Mouse (Mus musculus): Measurements from ENCODE around the gene Lhx3.

Gene Lhx3

GRCm38 (mm10) chr2:26201926-26202848, 5.9 kb downstream of the Lhx3 start:
- DNase-seq (ENCODE audit: low spot score in 2 of 2), result no peak

GRCm38 (mm10) chr2:26198488-26198887, 9.6 kb downstream of the Lhx3 start:
- no peak for DNase-seq (ENCODE audit: low spot score in 2 of 2)

DNA sequence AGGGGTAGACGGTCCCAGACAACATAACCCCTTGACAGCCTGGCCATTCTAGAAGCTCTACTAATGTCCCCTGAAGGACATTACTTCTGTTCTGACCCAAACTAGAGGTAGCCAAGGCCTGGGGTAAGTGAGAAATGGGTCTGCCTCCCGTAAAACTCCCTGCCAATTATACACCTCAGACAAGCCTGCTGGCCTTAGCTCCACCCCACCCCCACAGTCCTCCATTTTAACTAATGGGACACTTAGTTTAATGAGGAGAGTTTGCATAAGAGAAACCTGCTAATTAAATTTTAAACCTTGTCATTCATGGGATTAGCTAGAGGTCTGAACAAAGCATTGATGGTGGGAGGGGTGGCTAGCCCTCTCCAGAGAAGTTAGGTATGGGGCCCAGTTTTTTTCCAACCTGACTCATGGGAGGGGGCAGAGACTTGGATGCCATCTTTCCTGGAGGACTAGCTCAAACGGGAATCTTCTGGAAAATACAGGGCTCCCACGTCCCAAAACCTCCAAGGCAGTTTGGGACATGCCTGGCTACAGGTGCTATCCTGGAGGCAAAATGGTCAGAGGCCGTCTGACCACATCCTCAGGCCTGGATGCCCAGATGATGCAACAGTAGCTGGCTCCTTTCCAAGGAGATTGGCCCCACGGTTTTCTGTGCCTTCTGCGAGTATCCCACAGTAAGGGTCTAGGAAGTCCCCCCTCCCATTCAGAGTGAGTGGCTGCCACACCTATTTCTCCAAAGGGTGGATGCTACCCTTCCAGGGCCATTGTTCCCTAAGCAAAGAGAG, 13.3 kb downstream of the Lhx3 start:
- no peak for DNase-seq (ENCODE audit: low spot score in 2 of 2)

DNA sequence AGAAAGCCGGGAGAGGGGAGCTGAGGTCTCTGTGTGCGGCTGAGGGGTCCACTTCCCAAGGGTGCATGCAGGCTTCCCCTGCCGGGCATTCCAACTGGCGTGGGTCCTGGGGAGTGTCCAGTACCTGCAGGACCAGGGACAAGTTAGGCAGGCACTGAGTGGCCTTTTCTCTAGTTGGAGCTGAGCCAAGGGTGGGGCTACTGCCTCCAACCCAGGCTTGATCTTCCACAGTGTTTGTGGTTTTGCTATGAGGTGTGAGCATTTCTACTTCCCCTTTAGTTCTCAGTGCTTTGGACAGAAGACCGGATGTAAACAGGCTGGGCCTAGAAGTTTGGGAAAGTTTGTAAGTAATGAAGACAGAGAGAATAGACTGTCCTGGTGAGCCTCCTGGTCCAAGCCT, 19.6 kb downstream of the Lhx3 start:
- no peak for DNase-seq (ENCODE audit: low spot score in 2 of 2)

DNA sequence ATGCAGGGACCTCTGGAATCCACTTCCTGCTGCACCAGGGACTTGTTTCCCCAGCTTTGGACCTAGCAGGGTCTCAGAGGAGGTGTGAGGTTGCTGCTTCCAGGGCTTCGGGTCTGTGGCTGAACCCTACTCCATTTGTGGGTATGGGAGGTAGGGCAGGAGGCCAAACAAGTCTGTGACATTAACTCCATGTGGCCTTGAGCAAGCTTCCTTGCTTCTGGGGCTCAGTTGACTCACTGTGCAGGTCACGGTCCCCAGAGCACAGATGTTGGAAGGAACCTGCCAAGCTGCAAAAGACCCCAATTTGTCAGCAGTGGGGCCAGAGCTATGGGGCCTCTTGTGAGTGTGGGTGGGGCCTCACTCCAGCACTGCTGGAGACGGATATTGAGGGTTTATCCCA, 23.7 kb downstream of the Lhx3 start:
- no peak for DNase-seq (ENCODE audit: low spot score in 2 of 2)

DNA sequence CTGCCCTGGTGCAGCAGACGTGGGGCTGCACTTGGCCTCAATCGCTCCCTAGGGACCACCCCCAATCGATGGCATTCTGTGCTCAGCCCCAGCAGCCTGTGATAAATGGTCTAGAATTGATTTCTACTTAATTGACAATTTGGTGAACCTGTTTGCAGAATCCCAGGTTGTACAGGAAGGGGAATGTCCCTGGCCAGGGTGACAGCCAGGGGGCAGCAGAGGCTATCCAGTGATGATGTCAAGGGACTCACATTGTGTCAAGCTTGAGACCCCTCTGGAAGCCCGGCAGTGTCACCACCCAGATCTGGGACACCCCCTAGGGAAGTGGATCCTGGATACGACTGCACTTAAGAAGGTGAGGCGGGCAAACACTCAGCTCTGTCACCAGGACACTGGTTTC, 25.4 kb downstream of the Lhx3 start:
- no peak for DNase-seq (ENCODE audit: low spot score in 2 of 2)

DNA sequence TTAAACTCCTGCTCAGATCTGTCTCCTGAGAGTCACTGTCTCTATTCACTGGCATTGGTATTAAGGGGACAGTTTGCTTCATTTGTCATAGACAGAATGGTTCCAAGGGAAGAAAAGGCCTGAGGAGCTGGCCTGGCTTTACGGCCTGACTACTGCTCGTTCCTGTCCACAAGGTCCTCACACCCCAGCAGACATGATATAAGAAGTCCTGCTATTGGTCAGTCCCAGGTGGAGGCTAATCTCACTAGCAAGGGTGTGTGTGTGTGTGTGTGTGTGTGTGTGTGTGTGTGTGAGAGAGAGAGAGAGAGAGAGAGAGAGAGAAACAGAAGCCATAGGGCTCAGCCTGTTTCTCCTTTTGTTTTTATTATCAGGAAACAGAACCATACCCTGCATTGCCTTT, 30.9 kb downstream of the Lhx3 start:
- DNase-seq (ENCODE audit: low spot score in 2 of 2), result no peak

- no peak for DNase-seq (ENCODE audit: low spot score in 2 of 2)
Measured at GRCm38 (mm10) chr2:26176731-26177130, 31.4 kb downstream of the Lhx3 start.

DNA sequence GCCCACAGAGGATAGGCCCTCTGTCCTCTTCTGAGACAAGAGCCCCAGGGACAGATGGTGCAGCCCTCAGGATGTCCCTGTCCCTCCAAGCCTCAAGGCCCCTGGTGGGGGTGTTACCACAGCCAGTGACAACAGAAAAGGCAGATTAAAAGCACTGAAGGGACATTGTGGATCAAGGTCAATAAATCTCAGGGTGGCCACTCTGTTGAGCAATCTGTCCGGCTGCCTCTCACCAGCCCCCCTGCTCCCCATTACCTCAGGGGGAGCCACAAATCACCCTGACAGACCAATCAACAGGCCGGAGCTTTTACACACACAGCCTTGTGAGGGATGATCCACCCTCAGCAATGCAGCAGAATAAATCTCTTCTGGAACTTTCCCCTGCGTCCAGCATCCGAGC, 32.9 kb downstream of the Lhx3 start:
- DNase-seq (ENCODE audit: low spot score in 2 of 2), result no peak

DNA sequence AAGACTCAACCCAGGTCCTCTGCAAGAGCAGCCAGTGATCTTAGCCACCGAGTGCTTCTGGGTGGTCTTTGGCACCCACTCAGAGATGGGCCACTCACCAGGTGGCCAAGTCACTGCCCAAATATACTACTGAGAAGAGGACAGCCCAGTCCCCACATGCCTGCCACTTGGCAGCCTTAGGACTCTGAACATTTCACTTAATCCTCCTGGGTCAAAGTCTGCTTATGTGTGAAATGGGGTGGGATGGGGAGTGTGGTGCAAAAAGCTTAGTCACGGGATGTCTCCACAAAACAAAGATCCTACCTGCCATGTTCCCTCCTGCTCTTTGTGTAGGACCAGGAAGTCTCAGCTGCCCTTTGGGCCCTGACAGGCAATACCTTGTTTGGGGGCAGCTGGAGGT, 35.9 kb downstream of the Lhx3 start:
- DNase-seq (ENCODE audit: low spot score in 2 of 2), result no peak

DNA sequence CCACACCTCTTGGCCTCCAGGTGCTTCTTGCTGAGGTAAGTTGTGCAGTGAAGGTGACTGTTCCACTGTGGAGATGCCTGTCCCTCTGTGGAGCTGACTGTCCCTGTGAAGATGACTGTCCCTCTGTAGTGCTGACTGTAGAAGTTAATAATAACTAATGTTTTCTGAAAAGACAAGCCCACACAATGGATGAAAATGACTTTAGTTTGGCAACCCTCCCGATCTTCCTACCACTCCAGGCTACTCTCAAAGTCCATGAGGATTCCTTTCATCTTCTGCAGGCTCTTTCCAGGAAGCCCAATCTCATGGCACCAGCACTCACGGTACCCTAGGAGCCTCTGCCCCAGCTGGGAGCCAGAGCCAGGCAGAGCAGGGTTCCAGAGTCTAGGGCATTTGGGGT, 37.7 kb downstream of the Lhx3 start:
- no peak for DNase-seq (ENCODE audit: low spot score in 2 of 2)

GRCm38 (mm10) chr2:26168843-26169579, 39.1 kb downstream of the Lhx3 start:
- DNase-seq (ENCODE audit: low spot score in 2 of 2), result no peak

DNA sequence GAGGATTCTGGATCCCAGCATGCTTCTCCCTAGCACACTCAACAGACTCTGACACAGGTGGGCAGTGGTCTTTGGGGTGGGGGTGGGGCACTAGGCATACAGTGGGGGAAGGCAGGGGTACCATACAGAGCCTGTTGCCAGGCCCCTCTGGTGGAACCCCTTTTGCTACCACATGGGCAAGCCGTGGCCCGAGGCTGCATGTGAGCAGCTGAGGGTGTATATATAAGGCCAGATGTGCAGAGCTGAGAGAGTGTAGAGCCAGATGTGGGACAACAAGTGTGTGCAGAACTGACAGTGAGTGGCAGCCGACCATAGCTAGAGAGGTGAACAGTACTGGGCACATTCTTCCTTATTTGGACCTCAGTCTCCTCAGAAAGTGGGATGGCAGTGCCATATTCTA, 41.2 kb downstream of the Lhx3 start:
- DNase-seq (ENCODE audit: low spot score in 2 of 2), result no peak

DNA sequence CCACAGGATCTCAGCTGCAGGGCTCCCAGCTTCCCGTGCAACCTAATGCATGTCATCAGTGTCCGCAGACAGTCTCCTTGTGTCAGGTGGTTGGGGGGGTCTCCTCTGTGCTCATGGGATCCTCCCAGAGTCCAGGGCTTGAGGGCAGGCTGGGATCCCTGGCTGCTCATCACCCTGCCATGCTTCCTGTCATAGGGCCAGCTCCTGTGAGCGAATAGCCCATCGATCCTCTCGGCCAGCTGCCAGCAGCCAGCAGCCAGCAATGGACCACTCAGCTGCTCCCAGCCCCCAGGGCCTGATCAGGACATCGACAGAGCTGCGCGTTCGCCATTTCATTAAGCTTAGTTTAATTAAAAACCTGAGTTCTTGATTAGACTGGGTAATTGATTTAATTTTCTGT, 50.0 kb downstream of the Lhx3 start:
- DNase-seq (ENCODE audit: low spot score in 2 of 2), result no peak

DNA sequence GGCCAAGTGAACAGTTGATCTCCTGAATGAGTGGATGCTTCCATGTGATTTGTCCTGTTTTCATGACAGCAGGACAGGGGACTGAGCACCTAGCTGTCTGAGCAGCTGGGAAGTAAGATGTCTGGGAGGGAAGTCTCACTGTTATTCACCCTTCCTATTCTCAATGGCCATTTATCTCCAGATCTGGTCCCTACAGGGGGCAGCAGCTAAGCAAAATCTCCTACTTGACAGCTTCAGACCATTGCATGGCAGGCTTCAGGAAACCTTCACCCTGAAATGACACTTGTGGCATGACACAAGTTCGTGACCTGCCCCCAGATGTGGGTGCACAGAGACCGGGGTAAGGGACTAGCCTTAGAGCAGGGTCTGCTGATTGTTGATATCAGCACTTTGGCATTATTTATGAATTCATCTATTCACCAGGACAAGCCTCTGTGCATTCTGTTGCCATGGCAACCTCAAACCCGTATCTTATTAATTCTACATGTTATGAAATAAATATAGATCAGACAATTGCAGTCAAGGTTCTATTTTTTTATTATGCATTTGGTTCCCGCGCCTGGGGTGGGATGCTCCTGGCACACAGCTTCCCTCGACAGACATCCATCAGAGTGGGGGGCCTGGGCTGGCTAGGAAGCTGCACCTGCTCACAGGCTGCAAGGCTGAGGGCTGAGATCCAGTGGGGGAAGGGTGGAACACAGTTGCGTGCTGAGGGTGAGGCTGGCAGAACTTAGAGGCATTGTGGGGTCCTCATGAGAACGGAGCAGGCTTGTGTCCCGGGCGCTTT, 51.7 kb downstream of the Lhx3 start:
- peak in 1 of 2 experiments; percentile 13 for DNase-seq (ENCODE audit: low spot score in 2 of 2)

DNA sequence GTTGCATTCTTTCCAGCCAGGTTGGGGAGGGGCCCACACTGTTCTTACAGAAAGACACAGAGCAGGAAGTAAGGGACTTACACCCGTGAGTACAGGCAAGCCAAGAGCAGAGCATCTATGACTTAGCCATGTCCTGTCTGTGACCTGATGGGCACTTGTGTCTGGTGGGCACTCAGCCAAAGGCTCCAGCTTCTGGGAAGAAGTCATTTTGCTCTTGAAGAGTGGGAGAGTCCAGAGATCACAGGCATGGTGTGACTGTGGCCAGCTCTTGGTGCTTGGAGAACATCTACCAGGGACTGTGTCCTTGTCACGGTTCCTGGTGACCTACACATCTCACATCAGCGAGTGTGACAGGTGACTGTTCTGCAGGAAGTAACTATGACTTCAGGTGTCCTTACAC, 52.4 kb downstream of the Lhx3 start:
- DNase-seq (ENCODE audit: low spot score in 2 of 2), result no peak

DNA sequence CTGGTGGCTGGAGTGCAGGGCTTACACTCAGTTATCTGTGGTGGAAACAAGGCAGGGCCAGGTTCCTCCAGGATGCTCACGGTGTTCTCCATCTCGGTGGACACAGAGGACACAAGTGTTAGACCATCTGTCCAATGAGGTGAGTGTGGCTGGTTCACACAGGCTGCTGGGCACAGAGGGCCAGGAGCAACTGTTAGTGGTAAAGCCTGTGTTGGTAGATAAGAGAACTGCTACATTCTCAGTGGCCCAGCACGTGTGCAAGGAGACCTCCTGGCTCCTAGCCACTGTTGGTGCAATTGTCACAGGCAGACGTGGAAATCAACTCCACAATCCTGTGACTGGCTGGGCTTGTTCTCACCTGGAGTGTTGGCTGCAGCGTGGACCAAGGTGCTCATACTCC, 53.5 kb downstream of the Lhx3 start:
- no peak for DNase-seq (ENCODE audit: low spot score in 2 of 2)

GRCm38 (mm10) chr2:26153909-26154340, 54.2 kb downstream of the Lhx3 start:
- no peak for DNase-seq (ENCODE audit: low spot score in 2 of 2)

DNA sequence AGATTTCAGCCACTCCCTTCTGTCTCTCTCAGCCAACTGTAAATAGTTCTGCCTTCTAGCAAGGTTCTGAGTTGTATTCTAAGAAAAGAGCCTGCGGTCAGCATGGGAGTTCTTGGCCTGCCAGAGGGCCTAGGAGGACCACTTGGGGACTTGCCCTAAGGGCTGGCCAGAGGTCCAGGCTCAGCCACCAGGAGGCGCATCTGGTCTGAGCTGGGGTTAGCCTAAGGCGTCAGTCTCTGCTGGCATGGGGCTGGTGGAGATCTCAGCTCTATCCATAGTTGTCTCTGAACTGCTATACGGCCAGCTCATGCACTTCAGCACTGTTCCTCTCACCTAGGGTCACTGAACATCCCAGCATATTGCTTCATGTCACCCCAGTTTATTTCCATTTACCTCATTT, 54.8 kb downstream of the Lhx3 start:
- DNase-seq (ENCODE audit: low spot score in 2 of 2), result no peak
